Mouse (Mus musculus) cerebellum, postnatal 25 days (tissue): Measurements from ENCODE around the gene Chp1.
A peak's percentile ranks its signal among the peaks of the same experiment; 100 is the strongest.
"Not testable (repeated sequence)": the region's sequence is repeated elsewhere in the genome, so short reads cannot be mapped to it uniquely, and the experiment has no call there.

Experiments
- DNase-seq, 2 experiments: peaks; one replicate each; pipeline ENCODE4 v3.0.0; 2021; ENCODE audit warnings: mixed read lengths in 2 of 2

Gene Chp1

GRCm38 (mm10) chr2:119547522-119548370 lies at the start of gene Chp1, which contains the start of gene Exd1:
TSS of gene Chp1 (plus strand) at chr2:119547697.
TSS of gene Exd1 (minus strand) at chr2:119547627.
- DNase-seq, result peak; percentile 99 to 100

GRCm38 (mm10) chr2:119498859-119499258 lies 48.6 kb upstream of the Chp1 start:
- no peak for DNase-seq

- no peak for DNase-seq
These were observed 46.4 kb upstream of the Chp1 start for GRCm38 (mm10) chr2:119500965-119501652.

GRCm38 (mm10) chr2:119507108-119507507 lies 40.4 kb upstream of the Chp1 start:
- DNase-seq, result no peak

DNA sequence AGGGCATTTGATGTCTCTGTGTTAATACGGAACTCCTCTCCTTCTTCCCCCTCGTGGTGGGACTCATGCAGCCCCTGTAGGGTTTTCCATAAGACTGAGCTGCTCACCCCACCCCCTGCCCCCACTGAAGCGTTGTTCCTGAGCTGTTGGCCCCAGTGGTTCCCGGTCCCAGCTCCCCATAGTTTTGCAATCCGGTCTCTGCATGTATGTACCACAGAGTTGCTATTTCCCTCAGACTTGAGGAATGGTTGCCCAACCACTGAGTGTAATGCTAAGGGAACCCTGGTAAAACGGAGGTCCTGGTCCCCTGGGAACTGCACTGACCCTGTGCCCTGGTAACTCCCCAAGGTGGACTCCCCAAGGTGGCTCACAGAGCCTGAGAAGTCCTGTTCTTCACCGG lies 39.0 kb upstream of the Chp1 start:
- not testable (repeated sequence) for DNase-seq

GRCm38 (mm10) chr2:119510856-119511255 lies 36.6 kb upstream of the Chp1 start:
- DNase-seq, result no peak

DNA sequence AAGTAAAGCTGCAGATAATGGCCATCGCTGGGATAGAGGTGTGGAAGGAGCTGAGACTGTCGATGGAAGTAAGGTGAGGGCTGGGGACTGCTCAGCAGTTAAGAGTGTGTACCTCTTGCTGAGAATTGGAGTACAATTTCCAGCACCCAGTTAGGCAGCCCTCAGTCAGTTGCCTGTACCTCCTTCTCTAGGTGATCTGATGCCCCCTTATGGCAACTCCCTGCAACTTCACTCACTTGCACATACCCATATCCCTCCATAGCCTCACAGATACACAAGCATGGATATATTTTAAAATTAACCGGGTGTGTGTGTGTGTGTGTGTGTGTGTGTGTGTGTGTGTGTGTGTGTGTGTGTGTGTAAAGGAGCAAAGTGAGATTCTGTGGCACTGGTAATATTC lies 35.2 kb upstream of the Chp1 start:
- no peak for DNase-seq

DNA sequence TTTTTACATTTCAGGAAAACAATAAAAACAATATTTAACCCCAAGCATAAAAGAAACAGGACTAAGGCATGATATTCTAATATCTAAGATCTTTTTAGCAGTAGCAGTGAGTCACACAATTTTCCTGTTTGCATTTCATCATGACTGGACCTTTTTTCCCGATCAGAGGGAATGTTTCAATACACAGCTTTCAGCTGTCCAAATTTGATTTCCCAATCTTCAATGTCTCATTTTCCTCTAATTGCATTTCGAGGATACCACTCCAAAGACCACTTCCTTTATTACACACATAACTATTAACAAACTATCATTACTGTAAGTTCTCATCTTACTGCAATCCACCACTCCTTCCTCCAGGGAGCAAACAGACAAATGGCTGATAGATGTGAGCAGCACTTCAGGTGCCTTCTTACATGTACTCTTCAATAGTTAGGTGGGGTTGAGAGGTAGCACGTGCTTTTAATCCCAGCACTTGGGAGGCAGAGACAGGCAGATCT lies 33.4 kb upstream of the Chp1 start:
- DNase-seq, result no peak

DNA sequence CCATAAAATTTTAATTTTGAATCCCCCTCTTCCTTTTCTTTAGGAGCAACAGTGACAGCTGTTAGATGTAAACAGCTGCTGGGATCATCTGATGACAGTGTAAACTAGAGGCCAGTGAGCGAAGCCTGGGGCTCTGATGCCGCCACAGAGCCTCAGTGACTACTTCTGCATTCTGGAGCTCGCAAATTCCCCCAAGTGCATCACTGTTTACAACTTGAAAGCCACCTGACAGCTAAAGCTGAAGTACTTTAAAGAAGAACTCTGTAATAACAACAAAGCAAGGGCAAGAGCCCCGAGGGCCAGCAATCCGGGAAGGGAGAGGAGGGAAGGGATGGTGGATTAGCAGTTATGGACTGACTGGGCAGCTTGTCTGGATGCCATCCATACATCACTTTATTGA lies 30.7 kb upstream of the Chp1 start:
- DNase-seq, result no peak

GRCm38 (mm10) chr2:119520550-119520949 lies 26.9 kb upstream of the Chp1 start:
- peak; percentile 4 to 5 for DNase-seq

DNA sequence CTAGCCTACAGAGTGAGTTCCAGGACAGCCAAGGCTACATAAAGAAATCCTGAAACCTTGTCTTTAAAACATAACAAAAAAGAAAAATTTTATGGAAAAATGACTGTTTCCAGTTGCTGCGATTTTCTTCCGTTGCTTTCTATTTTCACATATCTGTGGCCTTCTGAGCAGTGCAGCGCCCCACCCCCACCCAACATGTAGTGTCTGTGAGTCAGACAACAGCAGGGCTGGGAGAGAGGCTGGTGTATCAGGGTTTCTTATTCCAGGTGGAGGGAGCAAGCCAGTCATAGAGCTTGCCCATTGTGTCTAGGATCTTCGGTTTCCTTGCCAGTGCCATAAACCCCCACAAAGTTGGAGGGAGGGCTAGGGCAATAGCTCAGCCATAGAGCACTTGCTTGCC lies 23.7 kb upstream of the Chp1 start:
- DNase-seq, result no peak

GRCm38 (mm10) chr2:119525422-119525821 lies 22.1 kb upstream of the Chp1 start:
- no peak for DNase-seq

DNA sequence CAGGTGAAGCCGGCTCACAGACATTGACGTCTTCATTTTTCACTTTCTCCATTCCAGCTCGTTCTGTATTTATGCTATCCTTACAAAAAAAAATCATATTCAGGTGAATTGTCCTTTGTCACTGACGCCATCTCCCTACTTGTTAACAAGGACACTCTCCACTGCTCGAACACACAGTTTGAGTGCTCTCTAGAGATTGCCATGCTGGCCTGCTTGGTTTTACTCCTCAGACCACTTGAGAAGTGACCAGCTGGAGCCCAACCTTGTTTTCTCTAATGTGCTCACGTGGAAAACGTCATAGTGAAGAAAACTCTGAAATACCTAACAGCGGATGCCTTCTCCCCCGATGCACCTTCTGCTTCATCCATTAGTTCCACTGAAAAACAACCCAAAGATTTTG lies 8.7 kb upstream of the Chp1 start:
- DNase-seq, result no peak

GRCm38 (mm10) chr2:119542106-119542505 lies 5.4 kb upstream of the Chp1 start:
- DNase-seq, result peak in 1 of 2 experiments; percentile 53

GRCm38 (mm10) chr2:119543656-119544055 lies 3.8 kb upstream of the Chp1 start:
- DNase-seq, result no peak

- peak; percentile 72 to 84 for DNase-seq
These were observed 512 bp upstream of the Chp1 start for GRCm38 (mm10) chr2:119546848-119547521.

DNA sequence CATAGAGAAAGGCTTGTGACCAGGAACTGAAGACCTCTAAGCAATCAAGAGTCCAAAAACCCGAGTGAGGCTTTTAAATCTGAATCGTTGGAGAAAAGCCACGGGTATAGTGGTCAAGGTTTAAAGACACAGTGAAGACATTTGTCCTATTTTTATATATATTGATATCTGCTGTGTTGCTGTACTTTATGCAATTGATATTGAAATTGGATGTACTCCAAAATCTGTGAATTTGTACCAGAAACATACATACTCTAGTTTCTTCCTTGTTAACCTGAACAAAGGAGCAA lies 819 bp downstream of the Chp1 start:
- DNase-seq, result no peak

GRCm38 (mm10) chr2:119548691-119549090 lies 1.2 kb downstream of the Chp1 start:
- no peak for DNase-seq

DNA sequence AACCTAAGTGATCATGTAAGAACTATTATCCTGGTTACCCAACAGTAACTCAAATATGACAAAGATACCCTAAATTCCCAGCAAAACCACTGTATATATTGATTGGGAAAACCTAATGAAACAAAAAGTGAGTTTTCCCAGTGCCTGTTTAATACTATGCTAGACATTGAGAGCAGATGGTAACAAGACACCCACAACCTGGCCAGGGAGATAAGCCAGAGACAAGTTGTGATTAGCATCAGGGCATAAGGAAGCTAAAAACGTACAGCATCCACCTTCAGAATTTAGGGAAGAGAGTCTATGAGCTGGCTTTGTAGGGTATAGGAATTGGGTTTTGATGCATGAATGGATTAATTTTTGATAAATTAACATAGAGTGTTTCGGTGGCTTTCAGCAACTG lies 2.2 kb downstream of the Chp1 start:
- no peak for DNase-seq

- DNase-seq, result no peak
These were observed 10.5 kb downstream of the Chp1 start for GRCm38 (mm10) chr2:119558039-119558438.

DNA sequence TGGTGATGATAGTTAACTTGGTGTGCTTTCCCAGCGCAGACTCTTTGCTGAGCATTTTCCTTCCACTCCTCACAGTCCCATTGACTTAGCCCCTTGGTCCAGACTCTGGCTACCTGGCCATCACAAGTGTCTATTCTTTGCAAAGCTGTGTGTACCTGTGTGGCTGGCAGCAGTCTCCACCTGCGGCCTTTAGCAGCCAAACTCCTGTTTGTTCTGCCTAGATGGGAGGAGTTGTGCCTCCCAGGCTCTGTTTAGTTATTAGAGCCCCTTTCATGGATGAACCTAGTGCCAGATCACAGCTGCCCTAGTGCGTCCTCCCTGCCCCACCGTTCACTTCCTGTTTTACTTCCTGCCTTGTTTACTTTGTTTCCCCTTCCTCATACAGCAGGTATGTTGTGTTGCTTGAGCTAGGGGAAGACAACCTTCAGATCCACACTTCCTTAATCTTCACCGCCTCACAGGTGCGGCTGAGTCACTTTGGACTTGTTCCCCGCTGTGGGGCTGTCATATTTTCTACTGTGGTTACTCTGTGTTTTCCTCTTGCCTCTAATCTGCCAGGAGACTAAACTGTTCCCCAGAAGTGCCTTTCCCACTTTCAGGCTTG lies 11.3 kb downstream of the Chp1 start:
- DNase-seq, result peak in 1 of 2 experiments; percentile 21

DNA sequence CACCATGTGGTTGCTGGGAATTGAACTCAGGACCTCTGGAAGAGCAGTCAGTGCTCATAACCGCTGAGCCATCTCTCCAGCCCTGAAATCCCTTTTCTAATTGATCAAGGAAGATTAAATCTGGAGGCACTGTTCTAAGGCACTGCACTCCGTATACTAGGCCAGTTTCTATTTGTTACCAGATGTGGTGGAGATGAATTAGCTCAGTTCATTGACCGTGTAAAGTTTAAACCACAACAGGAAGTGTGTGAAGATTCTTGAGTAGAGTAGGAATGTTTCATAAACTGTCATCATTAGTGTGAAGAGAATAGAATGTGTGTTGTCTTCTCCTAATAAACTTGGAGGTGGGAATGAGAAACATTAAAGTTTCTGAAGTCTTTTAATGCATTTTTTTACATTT lies 14.3 kb downstream of the Chp1 start:
- no peak for DNase-seq

DNA sequence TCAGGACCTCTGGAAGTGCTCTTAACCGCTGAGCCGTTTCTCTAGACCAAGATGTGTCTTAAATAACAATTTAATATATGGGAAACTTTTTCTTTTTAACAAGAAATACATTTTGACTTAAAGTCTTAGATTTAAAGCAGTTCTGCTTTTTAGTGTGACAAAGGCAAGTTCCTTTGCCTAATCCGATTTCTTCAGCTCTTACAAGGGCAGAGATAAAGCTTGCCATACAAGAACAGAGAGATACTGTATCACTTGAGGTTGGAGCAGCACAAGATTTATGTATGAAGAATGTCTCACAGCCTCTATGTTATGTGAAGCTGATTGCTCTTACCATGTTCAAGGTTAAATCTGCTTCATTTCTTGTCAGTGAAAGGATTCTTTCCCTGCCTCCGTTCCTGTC lies 17.8 kb downstream of the Chp1 start:
- no peak for DNase-seq
